Mouse (Mus musculus): ENCODE measurements around the gene C1ql1.

Gene C1ql1

GRCm38 (mm10) chr11:102961082-102961481, 14.6 kb upstream of the C1ql1 start:
- in situ Hi-C loops (cut with MboI; ENCODE audit: unreplicated experiment in 2 of 2), result no loop called here

- in situ Hi-C loops (cut with MboI; ENCODE audit: unreplicated experiment in 2 of 2), result no loop called here
Measured at GRCm38 (mm10) chr11:102958870-102959269, 12.4 kb upstream of the C1ql1 start.

- in situ Hi-C loops (cut with MboI; ENCODE audit: unreplicated experiment in 2 of 2), result no loop called here
Measured at GRCm38 (mm10) chr11:102958431-102958830, 11.9 kb upstream of the C1ql1 start.

GRCm38 (mm10) chr11:102957692-102958091, 11.2 kb upstream of the C1ql1 start:
- in situ Hi-C loops (cut with MboI; ENCODE audit: unreplicated experiment in 2 of 2), result no loop called here

GRCm38 (mm10) chr11:102956962-102957614, 10.6 kb upstream of the C1ql1 start:
- in situ Hi-C loops (cut with MboI; ENCODE audit: unreplicated experiment in 2 of 2), result no loop called here

GRCm38 (mm10) chr11:102952922-102953321, 6.4 kb upstream of the C1ql1 start:
- in situ Hi-C loops (cut with MboI; ENCODE audit: unreplicated experiment in 2 of 2), result no loop called here

- in situ Hi-C loops (cut with MboI; ENCODE audit: unreplicated experiment in 2 of 2), result no loop called here
Measured at GRCm38 (mm10) chr11:102948043-102948961, 1.8 kb upstream of the C1ql1 start.

- in situ Hi-C loops (cut with MboI; ENCODE audit: unreplicated experiment in 2 of 2), result no loop called here
Measured at GRCm38 (mm10) chr11:102946992-102947343, 480 bp upstream of the C1ql1 start.

- in situ Hi-C loops (cut with MboI; ENCODE audit: unreplicated experiment in 2 of 2), result no loop called here
Measured at GRCm38 (mm10) chr11:102945306-102946264, 903 bp downstream of the C1ql1 start.

GRCm38 (mm10) chr11:102941236-102941635, 5.3 kb downstream of the C1ql1 start:
- in situ Hi-C loops (cut with MboI; ENCODE audit: unreplicated experiment in 2 of 2), result no loop called here

- in situ Hi-C loops (cut with MboI; ENCODE audit: unreplicated experiment in 2 of 2), result no loop called here
Measured at GRCm38 (mm10) chr11:102939024-102939675, 7.3 kb downstream of the C1ql1 start.

- in situ Hi-C loops (cut with MboI; ENCODE audit: unreplicated experiment in 2 of 2), result no loop called here
Measured at GRCm38 (mm10) chr11:102937529-102938182, 8.8 kb downstream of the C1ql1 start.

- in situ Hi-C loops (cut with MboI; ENCODE audit: unreplicated experiment in 2 of 2), result no loop called here
Measured at GRCm38 (mm10) chr11:102936272-102936671, 10.2 kb downstream of the C1ql1 start.

GRCm38 (mm10) chr11:102930672-102931071, 15.8 kb downstream of the C1ql1 start:
- in situ Hi-C loops (cut with MboI; ENCODE audit: unreplicated experiment in 2 of 2), result no loop called here

GRCm38 (mm10) chr11:102925351-102925717, 21.2 kb downstream of the C1ql1 start:
- in situ Hi-C loops (cut with MboI; ENCODE audit: unreplicated experiment in 2 of 2), result no loop called here

GRCm38 (mm10) chr11:102924557-102925350, 21.7 kb downstream of the C1ql1 start, which contains the start of gene Kif18b:
Gene Kif18b (minus strand): TSS chr11:102925124.
- in situ Hi-C loops (cut with MboI; ENCODE audit: unreplicated experiment in 2 of 2), result no loop called here

- in situ Hi-C loops (cut with MboI; ENCODE audit: unreplicated experiment in 2 of 2), result no loop called here
Measured at GRCm38 (mm10) chr11:102921491-102921890, 25.0 kb downstream of the C1ql1 start.

- in situ Hi-C loops (cut with MboI; ENCODE audit: unreplicated experiment in 2 of 2), result no loop called here
Measured at GRCm38 (mm10) chr11:102918077-102918476, 28.4 kb downstream of the C1ql1 start.

- in situ Hi-C loops (cut with MboI; ENCODE audit: unreplicated experiment in 2 of 2), result no loop called here
Measured at GRCm38 (mm10) chr11:102915380-102915779, 31.1 kb downstream of the C1ql1 start.
